Mouse (Mus musculus) kidney, postnatal 0 days (tissue): Measurements from ENCODE around the gene 4921536K21Rik. TPM values are rescaled to one million over a fixed set of nuclear protein-coding genes. Genes with fewer than 3 reads are reported as not detected.

ENCODE experiments used
- ATAC-seq: fragments of 200-750 bp; cut with Nextera tagmentation; replicated peaks from 2 replicates; pipeline ENCODE4 v1.8.0; 2017; ENCODE audit warnings: low read depth, moderate number of reproducible peaks, moderate TSS enrichment, moderate library complexity; ENCODE audit not compliant: low FRiP score
- DNase-seq: peaks from one replicate; pipeline ENCODE4 v3.0.0-alpha.2; 2016; ENCODE audit warnings: low spot score
- H3K27ac ChIP-seq: fragments of 300-500 bp; sonication (generic); 2 replicates; pipeline ENCODE4 v1.5.1; 2014; ENCODE audit warnings: mild to moderate bottlenecking
- H3K27me3 ChIP-seq: fragments of 300-500 bp; sonication (generic); 2 replicates; pipeline ENCODE4 v1.6.1; 2014; ENCODE audit warnings: low read length, mixed read lengths; ENCODE audit not compliant: insufficient read depth
- H3K36me3 ChIP-seq: fragments of 300-500 bp; sonication (generic); 2 replicates; pipeline ENCODE4 v1.6.1; 2014; ENCODE audit warnings: low read length, mixed read lengths; ENCODE audit not compliant: insufficient read depth
- H3K4me1 ChIP-seq: fragments of 300-500 bp; sonication (generic); replicated peaks from 2 replicates; pipeline ENCODE4 v1.6.1; 2014; ENCODE audit warnings: antibody characterized with exemption, low read length, mixed read lengths; ENCODE audit not compliant: insufficient read depth
- H3K4me2 ChIP-seq: fragments of 300-500 bp; sonication (generic); 2 replicates; pipeline ENCODE4 v1.6.1; 2014; ENCODE audit warnings: mild to moderate bottlenecking, low read length, moderate library complexity, mixed read lengths
- H3K4me3 ChIP-seq: fragments of 300-500 bp; sonication (generic); replicated peaks from 2 replicates; pipeline ENCODE4 v1.5.1; 2014; ENCODE audit warnings: low read depth, low read length
- H3K9ac ChIP-seq: fragments of 300-500 bp; sonication (generic); 2 replicates; pipeline ENCODE4 v1.6.1; 2014; ENCODE audit warnings: low read depth, low read length
- H3K9me3 ChIP-seq: fragments of 300-500 bp; sonication (generic); replicated peaks from 2 replicates; pipeline ENCODE4 v1.6.1; 2016; ENCODE audit warnings: low read length, inconsistent platforms, mixed read lengths
- CTCF ChIP-seq: IDR thresholded peaks from 2 replicates; pipeline ENCODE4 v1.5.1; 2016; ENCODE audit warnings: antibody characterized with exemption, low read depth, mild to moderate bottlenecking, moderate library complexity
- WGBS: fragments of 180-500 bp; shearing (Covaris S2); extraction: QIAGEN DNeasy Blood & Tissue Kit; methylation state at CpG from one replicate; pipeline ENCODE4 v1.1.7; 2014; 5-methylcytosine and 5-hydroxymethylcytosine counted together
- polyA plus RNA-seq: library from polyadenylated mRNA; unstranded; fragments of >200 nt; fragmentation: Nextera tagmentation; extraction: Ambion mirVana; gene quantifications from 2 replicates; pipeline ENCODE4 v1.2.1, GENCODE M21; 2015

Gene 4921536K21Rik
- polyA plus RNA-seq, 1 experiment from 2014 or later = 0.42 TPM

DNA sequence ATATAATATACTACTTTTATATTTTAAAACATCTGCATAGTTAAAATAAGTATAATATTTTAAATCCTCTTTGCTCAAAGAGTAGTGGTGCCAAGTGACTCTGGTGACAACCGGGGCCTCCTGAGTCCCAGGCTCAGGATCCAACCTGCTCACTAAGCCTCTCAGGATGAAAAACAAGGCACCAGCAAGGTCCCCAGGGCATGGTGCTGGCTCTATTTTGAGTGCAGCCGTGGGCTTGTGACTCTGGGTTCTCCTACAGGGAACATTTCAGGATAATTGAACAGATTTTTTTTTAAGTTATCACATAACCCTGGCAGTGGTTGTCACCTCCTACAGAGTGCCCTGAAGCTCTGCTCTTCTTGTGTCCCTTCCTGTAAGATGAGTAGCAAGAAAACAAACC is 48.5 kb downstream of the 4921536K21Rik start:
- Histone ChIP-seq H3K27me3 (no peaks in the 10 kb centered on the region), H3K36me3 (no peaks in the 10 kb centered on the region), H3K4me2 (no peak overlapping the region), H3K4me3 (no peak overlapping the region), H3K9me3 (no peaks in the 10 kb centered on the region), H3K9ac (no peak overlapping the region), H3K27ac (no peak overlapping the region), H3K4me1 (no peaks in the 10 kb centered on the region)
- 57% methylated on average over 2 of the region's 2 CpGs for WGBS
- no peak for TF ChIP-seq CTCF
- DNase-seq (no peak), ATAC-seq (no peak)

DNA sequence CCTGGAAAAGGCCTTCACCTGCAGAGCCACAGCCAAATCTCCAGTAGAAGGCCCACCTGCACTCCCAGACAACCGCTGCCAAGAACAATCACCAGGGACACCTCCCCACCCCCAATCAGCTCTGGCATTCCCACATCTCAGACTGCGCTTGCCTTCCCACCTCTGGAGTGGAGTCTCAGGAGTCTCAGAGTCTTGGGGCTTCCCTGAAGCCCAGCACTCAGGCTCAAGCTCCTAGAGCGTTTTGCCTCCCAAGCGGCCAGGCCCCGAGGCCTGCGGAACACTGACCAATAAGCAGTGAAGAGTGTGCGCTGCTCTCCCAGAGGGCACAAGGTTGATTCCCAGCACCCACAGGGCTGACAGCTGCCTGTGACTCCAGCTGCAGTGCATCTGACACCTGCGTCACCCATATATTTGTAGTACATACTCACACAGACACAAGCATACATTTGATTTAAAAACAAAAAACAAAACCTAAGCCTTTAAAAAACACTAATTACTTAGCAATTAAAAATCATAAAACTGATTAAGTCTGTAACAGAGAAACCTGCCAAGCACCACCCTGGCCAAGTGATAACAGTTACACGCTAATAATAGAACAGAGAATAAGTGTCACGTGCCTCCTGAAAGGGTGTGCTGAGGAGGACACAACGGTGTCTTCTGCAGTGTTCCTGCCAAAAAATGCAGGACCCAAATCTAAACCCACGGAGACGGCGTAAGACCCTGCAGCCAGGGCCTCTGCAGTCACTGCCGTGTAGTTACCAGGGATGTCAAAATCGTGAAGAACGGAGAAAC is 50.8 kb downstream of the 4921536K21Rik start:
- Histone ChIP-seq H3K4me1 (no peaks in the 10 kb centered on the region), H3K36me3 (no peaks in the 10 kb centered on the region), H3K9ac (no peak overlapping the region), H3K4me2 (no peak overlapping the region), H3K4me3 (no peak overlapping the region), H3K27ac (no peak overlapping the region), H3K9me3 (no peaks in the 10 kb centered on the region), H3K27me3 (no peaks in the 10 kb centered on the region)
- TF ChIP-seq CTCF = no peak
- ATAC-seq = no peak
- no peak for DNase-seq
- WGBS = 83% methylated on average over 17 of the region's 17 CpGs

Other genes with a start within 250 kb of the 4921536K21Rik start
- gene Morc2a, start 245.9 kb downstream of the 4921536K21Rik start, polyA plus RNA-seq = 12.3 and 13.9 TPM in 2 replicates
- gene Osbp2, start 31.2 kb downstream of the 4921536K21Rik start, polyA plus RNA-seq = 1.3 and 1.9 TPM in 2 replicates
- 10.1 and 10.7 TPM in 2 replicates for gene Dusp18, start 142 bp upstream of the 4921536K21Rik start, polyA plus RNA-seq
- gene Slc35e4, start 19.6 kb upstream of the 4921536K21Rik start, polyA plus RNA-seq = 6.6 and 6.9 TPM in 2 replicates
- gene Tcn2, start 37.1 kb upstream of the 4921536K21Rik start, polyA plus RNA-seq = 233 and 274 TPM in 2 replicates
- gene Pes1, start 68.9 kb upstream of the 4921536K21Rik start, polyA plus RNA-seq = 55.0 and 61.7 TPM in 2 replicates
- 0.61 and 1.2 TPM in 2 replicates for gene 4930556J24Rik, start 81.7 kb upstream of the 4921536K21Rik start, polyA plus RNA-seq
- gene Gal3st1, start 88.5 kb upstream of the 4921536K21Rik start, polyA plus RNA-seq = 26.2 and 30.3 TPM in 2 replicates
- gene Sec14l4, start 136.4 kb upstream of the 4921536K21Rik start, polyA plus RNA-seq = not detected in 2 replicates
- gene Sec14l3, start 169.7 kb upstream of the 4921536K21Rik start, polyA plus RNA-seq = not detected in 2 replicates
- 18.6 and 19.9 TPM in 2 replicates for gene Mtfp1, start 200.3 kb upstream of the 4921536K21Rik start, polyA plus RNA-seq
- 1.3 and 1.4 TPM in 2 replicates for gene Sec14l2, start 228.3 kb upstream of the 4921536K21Rik start, polyA plus RNA-seq
- gene Rnf215, start 240.1 kb upstream of the 4921536K21Rik start, polyA plus RNA-seq = 29.8 and 30.9 TPM in 2 replicates